Mouse (Mus musculus) limb, embryonic 14.5 days (tissue): ENCODE measurements around the gene Cers6. TPM values are rescaled to one million over a fixed set of nuclear protein-coding genes. Genes with fewer than 3 reads are reported as not detected.

ENCODE experiments used
- ATAC-seq: fragments of 200-750 bp; cut with Nextera tagmentation; 2 replicates; pipeline ENCODE4 v1.8.0; 2017; ENCODE audit warnings: low read depth, moderate number of reproducible peaks, moderate TSS enrichment; ENCODE audit not compliant: low FRiP score
- DNase-seq: peaks from one replicate; pipeline ENCODE4 v3.0.0-alpha.2; 2015; ENCODE audit warnings: low spot score
- H3K27ac ChIP-seq: fragments of 300-500 bp; sonication (generic); replicated peaks from 2 replicates; pipeline ENCODE4 v1.5.1; 2014; ENCODE audit warnings: low read depth, mild to moderate bottlenecking, low read length, moderate library complexity, mixed read lengths
- H3K27me3 ChIP-seq: fragments of 300-500 bp; sonication (generic); 2 replicates; pipeline ENCODE4 v1.6.1; 2014; ENCODE audit warnings: low read length, mixed read lengths; ENCODE audit not compliant: control insufficient read depth, insufficient read depth
- H3K36me3 ChIP-seq: fragments of 300-500 bp; sonication (generic); 2 replicates; pipeline ENCODE4 v1.6.1; 2014; ENCODE audit warnings: mild to moderate bottlenecking, low read length, moderate library complexity, mixed read lengths; ENCODE audit not compliant: control insufficient read depth, insufficient read depth
- H3K4me1 ChIP-seq: fragments of 300-500 bp; sonication (generic); 2 replicates; pipeline ENCODE4 v1.6.1; 2014; ENCODE audit warnings: antibody characterized with exemption, low read length, mixed read lengths; ENCODE audit not compliant: control insufficient read depth, insufficient read depth
- H3K4me2 ChIP-seq: fragments of 300-500 bp; sonication (generic); replicated peaks from 2 replicates; pipeline ENCODE4 v1.6.1; 2014; ENCODE audit warnings: low read depth, mild to moderate bottlenecking, low read length, moderate library complexity; ENCODE audit not compliant: severe bottlenecking
- H3K4me3 ChIP-seq: fragments of 300-500 bp; sonication (generic); replicated peaks from 2 replicates; pipeline ENCODE4 v1.5.1; 2014; ENCODE audit warnings: low read length
- H3K9ac ChIP-seq: fragments of 300-500 bp; sonication (generic); 2 replicates; pipeline ENCODE4 v1.6.1; 2014; ENCODE audit warnings: mild to moderate bottlenecking, low read depth, low read length, moderate library complexity; ENCODE audit not compliant: severe bottlenecking
- H3K9me3 ChIP-seq: fragments of 300-500 bp; sonication (generic); 2 replicates; pipeline ENCODE4 v1.6.1; 2016; ENCODE audit warnings: low read length; ENCODE audit not compliant: control insufficient read depth
- POLR2A ChIP-seq: fragments of 200-500 bp; IDR thresholded peaks from 2 replicates; pipeline ENCODE4 v1.8.0; 2012; ENCODE audit warnings: inconsistent platforms, mild to moderate bottlenecking, moderate library complexity, borderline replicate concordance; ENCODE audit not compliant: insufficient read depth, insufficient read length; ENCODE audit errors: extremely low read depth
- WGBS: fragments of 180-500 bp; shearing (Covaris S2); extraction: QIAGEN DNeasy Blood & Tissue Kit; methylation state at CpG from one replicate; pipeline ENCODE4 v1.1.7; 2014; 5-methylcytosine and 5-hydroxymethylcytosine counted together
- polyA plus RNA-seq, 2 experiments: library from polyadenylated mRNA; depleted of rRNA in 1 of 2; stranded (reverse) in 1 of 2; unstranded in 1 of 2; fragments of >200 nt; fragmentation: Nextera tagmentation in 1 of 2; extraction: Ambion mirVana in 1 of 2; gene quantifications; 2 replicates each; pipeline versions ENCODE4 v1.2.1 to v1.2.3; 2012 to 2014

Cers6 gene
- polyA plus RNA-seq, 2 experiments, result 10.7 to 30.9 TPM

GRCm38 (mm10) chr2:68843330-68843729 is 17.9 kb upstream of the Cers6 start:
- WGBS, result 92% methylated on average over 5 of the region's 5 CpGs
- no peaks in the 10 kb centered on the region for H3K36me3 ChIP-seq
- H3K9ac ChIP-seq, result no peak overlapping the region
- DNase-seq (no peak), ATAC-seq (no peak)
- TF ChIP-seq POLR2A, result no peak
- no peak overlapping the region for H3K4me2 ChIP-seq
- no peaks in the 10 kb centered on the region for H3K9me3 ChIP-seq
- no peak overlapping the region for H3K27ac ChIP-seq
- H3K4me3 ChIP-seq, result no peak overlapping the region
- no peaks in the 10 kb centered on the region for H3K27me3 ChIP-seq
- H3K4me1 ChIP-seq, result no peaks in the 10 kb centered on the region

- no peak for DNase-seq
- no peak for TF ChIP-seq POLR2A
- Histone ChIP-seq H3K4me3 (no peak overlapping the region), H3K27me3 (no peaks in the 10 kb centered on the region), H3K9ac (no peak overlapping the region), H3K9me3 (no peaks in the 10 kb centered on the region), H3K27ac (no peak overlapping the region), H3K36me3 (no peaks in the 10 kb centered on the region), H3K4me2 (no peak overlapping the region), H3K4me1 (no peaks in the 10 kb centered on the region)
- ATAC-seq, result no peak
- WGBS, result 97% methylated on average over 2 of the region's 2 CpGs
These were observed 16.7 kb upstream of the Cers6 start for GRCm38 (mm10) chr2:68844530-68844929.

GRCm38 (mm10) chr2:68845002-68845740 is 16.1 kb upstream of the Cers6 start:
- Histone ChIP-seq H3K9me3 (no peaks in the 10 kb centered on the region), H3K4me1 (no peaks in the 10 kb centered on the region), H3K4me3 (no peak overlapping the region), H3K36me3 (no peaks in the 10 kb centered on the region), H3K9ac (no peak overlapping the region), H3K4me2 (no peak overlapping the region), H3K27ac (no peak overlapping the region), H3K27me3 (no peaks in the 10 kb centered on the region)
- TF ChIP-seq POLR2A, result no peak
- DNase-seq (no peak), ATAC-seq (no peak)
- 84% methylated on average over 13 of the region's 13 CpGs for WGBS

GRCm38 (mm10) chr2:68860391-68860790 is 850 bp upstream of the Cers6 start:
- DNase-seq, result no peak
- H3K27ac ChIP-seq, result no peak overlapping the region
- peak overlapping the region; percentile 85; the same call in 1 of the 2 replicates for H3K4me2 ChIP-seq
- no peak overlapping the region for H3K9ac ChIP-seq
- peaks cover 4% of the 10 kb centered on the region; the same call in 1 of the 2 replicates for H3K4me1 ChIP-seq
- no peaks in the 10 kb centered on the region for H3K36me3 ChIP-seq
- TF ChIP-seq POLR2A, result no peak
- 63% methylated on average over 2 of the region's 2 CpGs for WGBS
- H3K9me3 ChIP-seq, result no peaks in the 10 kb centered on the region
- H3K4me3 ChIP-seq, result no peak overlapping the region
- no peak for ATAC-seq
- H3K27me3 ChIP-seq, result no peaks in the 10 kb centered on the region

GRCm38 (mm10) chr2:68861721-68862463 is 651 bp downstream of the Cers6 start:
- 0 out of 2 replicates have a peak, but pooled peaks have one; percentile 9 for TF ChIP-seq POLR2A
- H3K4me3 ChIP-seq, result peak overlapping the region; percentile 83
- DNase-seq (peak; percentile 37), ATAC-seq (peak; percentile 53)
- WGBS, result under 1% methylated on average over 42 of the region's 64 CpGs
- peak overlapping the region; percentile 85 for H3K4me2 ChIP-seq
- H3K36me3 ChIP-seq, result no peaks in the 10 kb centered on the region
- no peaks in the 10 kb centered on the region for H3K27me3 ChIP-seq
- H3K4me1 ChIP-seq, result peaks cover 4% of the 10 kb centered on the region; the same call in 1 of the 2 replicates
- peak overlapping the region; percentile 76 for H3K9ac ChIP-seq
- peak overlapping the region; percentile 77 for H3K27ac ChIP-seq
- H3K9me3 ChIP-seq, result no peaks in the 10 kb centered on the region
